16 mouse cellular contexts compared by ENCODE assay signal in genomic region chr19:9918176-9918861, GRCm38 (mm10).
"Had no signal": no experiment of that assay in that cellular context is flagged by ENCODE, and none has a peak within 500 bp of the region (broad histone marks: within the 10 kb centered on the region; RNA-seq: fewer than 3 reads in every experiment).

No protein-coding gene starts in this region.

- ATAC-seq: midbrain, embryonic 15.5 days had no signal

- H3K36me3 ChIP-seq: liver, embryonic 13.5 days; midbrain, embryonic 12.5 days; midbrain, embryonic 15.5 days; neural tube, embryonic 12.5 days; neural tube, embryonic 15.5 days; stomach, embryonic 15.5 days had no signal

- H3K9me3 ChIP-seq: liver, embryonic 13.5 days; midbrain, embryonic 12.5 days; midbrain, embryonic 15.5 days; neural tube, embryonic 12.5 days; neural tube, embryonic 15.5 days; stomach, embryonic 15.5 days had no signal

- H3K4me3 ChIP-seq: left cerebral cortex, adult 2 months; liver, embryonic 13.5 days; midbrain, embryonic 12.5 days; midbrain, embryonic 15.5 days; neural tube, embryonic 12.5 days; neural tube, embryonic 15.5 days; stomach, embryonic 15.5 days had no signal

- H3K9ac ChIP-seq: liver, embryonic 13.5 days; midbrain, embryonic 12.5 days; midbrain, embryonic 15.5 days; neural tube, embryonic 12.5 days; neural tube, embryonic 15.5 days; stomach, embryonic 15.5 days had no signal

- H3K27me3 ChIP-seq: liver, embryonic 13.5 days; midbrain, embryonic 12.5 days; midbrain, embryonic 15.5 days; neural tube, embryonic 12.5 days; neural tube, embryonic 15.5 days; stomach, embryonic 15.5 days had no signal

- H3K4me1 ChIP-seq: neural tube, embryonic 12.5 days had no signal

- DNase-seq: kidney, postnatal 14 days; kidney, postnatal 4 days; liver, embryonic 13.5 days; lung, adult 2 months; lung, postnatal 14 days; lung, postnatal 4 days; right cerebral cortex, adult 18-20 months; right cerebral cortex, postnatal 14 days; right cerebral cortex, postnatal 4 days; thymus, postnatal 25 days had no signal

- H3K27ac ChIP-seq: left cerebral cortex, adult 2 months; liver, embryonic 13.5 days; midbrain, embryonic 12.5 days; midbrain, embryonic 15.5 days; neural tube, embryonic 12.5 days; neural tube, embryonic 15.5 days; stomach, embryonic 15.5 days had no signal

- H3K4me2 ChIP-seq: liver, embryonic 13.5 days; midbrain, embryonic 12.5 days; midbrain, embryonic 15.5 days; neural tube, embryonic 12.5 days; neural tube, embryonic 15.5 days; stomach, embryonic 15.5 days had no signal
